Mouse (Mus musculus): Measurements from ENCODE around the gene Tmem41a. TPM values are rescaled to one million over a fixed set of nuclear protein-coding genes. Genes with fewer than 3 reads are reported as not detected.

Tmem41a gene
- polyA plus RNA-seq, 1 experiment: 12.5 TPM

DNA sequence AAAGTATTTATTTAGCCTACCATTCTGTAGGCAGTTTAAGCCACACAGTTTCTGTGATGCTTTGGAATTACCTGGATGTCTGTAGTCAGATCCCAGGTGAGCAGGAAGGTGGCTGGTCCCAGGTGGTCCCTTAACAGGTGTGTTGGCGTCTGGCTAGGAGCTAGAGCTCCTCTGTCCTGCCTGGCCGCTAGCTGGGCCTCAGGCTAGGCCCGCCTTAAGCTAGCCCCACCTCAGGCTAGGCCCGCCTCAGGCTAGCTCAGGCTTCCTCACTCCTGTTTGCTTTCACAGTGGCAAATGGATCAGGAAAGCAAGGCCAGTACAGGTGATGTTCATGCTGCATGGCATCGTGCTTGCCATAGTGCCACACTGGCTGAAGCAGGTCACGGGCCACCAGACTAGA, 40.5 kb downstream of the Tmem41a start:
- no peak overlapping the region for H3K4me3 ChIP-seq (ENCODE audit: insufficient read depth, low read length)
- TF ChIP-seq CTCF (IDR thresholded peaks at IDR 0.05; ENCODE audit: low read depth, low read length): no peak
- TF ChIP-seq POLR2A (IDR thresholded peaks at IDR 0.05; ENCODE audit: borderline replicate concordance, low read depth, low read length): no peak
- H3K27ac ChIP-seq (ENCODE audit: insufficient read depth, low read depth, low read length): no peak overlapping the region
- H3K4me1 ChIP-seq (ENCODE audit: control insufficient read depth, insufficient read depth, low read length): peaks cover 9% of the 10 kb centered on the region; the same call in 1 of the 2 replicates

DNA sequence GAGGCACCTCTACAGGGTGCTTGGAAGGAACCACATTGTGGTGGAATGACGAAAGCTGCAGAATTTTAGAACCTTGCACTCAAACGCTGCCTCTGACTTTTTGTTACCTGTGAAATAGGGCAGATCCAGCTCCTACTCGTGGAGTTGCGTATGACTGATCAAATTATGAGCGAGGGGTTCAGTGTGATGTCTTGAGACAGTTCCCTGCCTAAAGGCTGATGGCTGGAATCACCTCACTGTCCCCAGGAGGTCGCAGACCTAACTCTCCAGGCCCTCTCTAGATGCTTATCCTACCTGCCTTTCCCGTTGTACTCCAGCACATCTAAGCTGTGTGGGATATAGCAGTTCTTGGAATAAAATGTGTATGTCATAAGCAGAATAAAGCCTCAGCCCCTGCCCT, 41.4 kb downstream of the Tmem41a start:
- H3K4me3 ChIP-seq (ENCODE audit: insufficient read depth, low read length): no peak overlapping the region
- TF ChIP-seq CTCF (IDR thresholded peaks at IDR 0.05; ENCODE audit: low read depth, low read length) (no peak), POLR2A (IDR thresholded peaks at IDR 0.05; ENCODE audit: borderline replicate concordance, low read depth, low read length) (no peak)
- no peak overlapping the region for H3K27ac ChIP-seq (ENCODE audit: insufficient read depth, low read depth, low read length)
- H3K4me1 ChIP-seq (ENCODE audit: control insufficient read depth, insufficient read depth, low read length): peaks cover 14% of the 10 kb centered on the region

DNA sequence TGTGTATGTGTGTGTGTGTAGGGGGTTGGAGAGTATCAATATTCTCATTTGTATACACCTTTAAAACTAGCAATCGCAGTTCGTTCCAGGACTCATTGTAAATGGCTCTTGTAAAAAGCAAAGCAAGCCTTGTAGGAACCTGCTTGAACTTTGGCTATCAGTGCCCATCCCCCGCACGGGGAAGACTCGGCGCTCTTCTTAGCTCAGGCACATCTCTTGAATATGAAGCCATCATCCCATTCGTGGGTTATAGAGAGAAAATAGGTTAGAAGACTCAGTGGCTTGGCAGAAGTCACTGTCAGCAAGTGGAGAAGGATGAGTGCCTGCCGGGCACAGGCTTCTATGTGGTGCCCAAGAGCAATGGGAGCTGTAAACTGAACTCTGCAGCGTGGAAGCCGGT, 42.7 kb downstream of the Tmem41a start:
- H3K4me1 ChIP-seq (ENCODE audit: control insufficient read depth, insufficient read depth, low read length): peaks cover 16% of the 10 kb centered on the region
- no peak overlapping the region for H3K27ac ChIP-seq (ENCODE audit: insufficient read depth, low read depth, low read length)
- no peak overlapping the region for H3K4me3 ChIP-seq (ENCODE audit: insufficient read depth, low read length)
- TF ChIP-seq CTCF (IDR thresholded peaks at IDR 0.05; ENCODE audit: low read depth, low read length): no peak
- no peak for TF ChIP-seq POLR2A (IDR thresholded peaks at IDR 0.05; ENCODE audit: borderline replicate concordance, low read depth, low read length)

DNA sequence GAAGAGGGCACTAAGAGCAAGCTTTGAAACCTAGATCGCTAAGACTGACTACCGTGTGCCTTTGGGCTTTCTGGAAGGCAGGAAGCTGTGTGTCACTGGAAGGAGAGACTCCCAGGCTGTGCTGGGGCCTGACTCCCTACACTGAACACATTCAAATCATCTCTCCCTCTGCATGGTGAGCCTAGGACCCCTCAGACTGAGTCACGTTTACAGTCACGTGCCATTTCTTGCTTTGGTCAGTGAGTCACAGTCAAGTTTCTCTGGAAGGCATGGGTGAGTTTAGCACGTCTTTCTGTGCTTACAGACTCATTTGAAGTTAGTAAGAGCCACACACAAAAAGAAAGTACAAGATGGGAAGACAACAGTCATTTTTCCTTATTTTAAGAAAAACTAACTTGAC, 46.1 kb downstream of the Tmem41a start:
- no peak for TF ChIP-seq CTCF (IDR thresholded peaks at IDR 0.05; ENCODE audit: low read depth, low read length)
- no peak for TF ChIP-seq POLR2A (IDR thresholded peaks at IDR 0.05; ENCODE audit: borderline replicate concordance, low read depth, low read length)

DNA sequence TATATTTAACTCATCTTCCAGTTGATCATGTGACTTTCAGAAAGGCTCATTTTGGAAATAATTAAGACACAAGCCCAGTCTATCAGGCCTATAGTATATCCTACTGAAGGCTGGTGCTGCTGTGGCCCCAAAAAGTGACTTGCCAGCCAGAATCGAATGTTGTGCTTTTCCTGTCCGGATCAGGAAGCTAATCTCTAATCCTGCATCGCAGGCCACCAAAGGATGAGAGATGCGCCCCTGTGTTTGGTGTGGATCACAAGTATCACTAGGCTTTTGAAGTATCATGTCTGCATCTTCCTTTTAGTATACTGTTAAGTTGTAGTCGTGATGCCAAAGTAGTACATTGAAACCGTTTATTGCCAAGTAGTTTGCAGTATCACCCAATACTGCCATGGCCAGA, 53.5 kb downstream of the Tmem41a start:
- Histone ChIP-seq H3K4me3 (ENCODE audit: insufficient read depth, low read length) (no peak overlapping the region), H3K27ac (ENCODE audit: insufficient read depth, low read depth, low read length) (no peak overlapping the region), H3K4me1 (ENCODE audit: control insufficient read depth, insufficient read depth, low read length) (no peaks in the 10 kb centered on the region)
- TF ChIP-seq CTCF (IDR thresholded peaks at IDR 0.05; ENCODE audit: low read depth, low read length): no peak
- no peak for TF ChIP-seq POLR2A (IDR thresholded peaks at IDR 0.05; ENCODE audit: borderline replicate concordance, low read depth, low read length)

More for the DNA sequence above, 46.1 kb downstream of the Tmem41a start:
- Histone ChIP-seq H3K4me3 (ENCODE audit: insufficient read depth, low read length) (no peak overlapping the region), H3K27ac (ENCODE audit: insufficient read depth, low read depth, low read length) (no peak overlapping the region), H3K4me1 (ENCODE audit: control insufficient read depth, insufficient read depth, low read length) (peaks cover 9% of the 10 kb centered on the region)

DNA sequence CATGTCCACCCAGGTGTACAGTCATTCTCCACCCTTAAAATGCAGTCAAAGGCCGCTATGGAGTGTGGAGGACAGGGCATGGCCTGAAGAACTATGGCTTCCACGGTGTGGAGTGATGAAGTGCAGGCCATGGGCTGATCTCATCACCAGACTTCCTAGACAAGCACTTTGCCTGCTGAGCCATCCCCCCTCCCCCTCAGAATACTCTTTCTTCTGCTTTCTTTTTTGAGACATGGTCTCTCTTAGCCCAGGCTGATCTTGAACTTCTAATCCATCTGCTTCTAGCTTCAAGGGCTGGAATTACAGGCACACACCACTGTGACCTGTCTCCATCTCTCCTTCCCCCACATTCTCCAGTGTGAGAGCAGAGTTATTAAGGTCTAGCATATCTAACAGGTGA, 59.8 kb downstream of the Tmem41a start:
- Histone ChIP-seq H3K4me3 (ENCODE audit: insufficient read depth, low read length) (no peak overlapping the region), H3K27ac (ENCODE audit: insufficient read depth, low read depth, low read length) (no peak overlapping the region), H3K4me1 (ENCODE audit: control insufficient read depth, insufficient read depth, low read length) (peaks cover 10% of the 10 kb centered on the region)
- no peak for TF ChIP-seq CTCF (IDR thresholded peaks at IDR 0.05; ENCODE audit: low read depth, low read length)
- no peak for TF ChIP-seq POLR2A (IDR thresholded peaks at IDR 0.05; ENCODE audit: borderline replicate concordance, low read depth, low read length)

Other genes starting within 250 kb of the Tmem41a start
- gene Ehhadh, start 159.7 kb downstream of the Tmem41a start, polyA plus RNA-seq (2012; ENCODE audit: insufficient read depth, insufficient read length, missing spikeins): 1.6 and 1.8 TPM in 2 replicates
- 0.09 TPM in 1 of 2 replicates, not detected in the other for gene Map3k13, start 153.2 kb downstream of the Tmem41a start, polyA plus RNA-seq (2012; ENCODE audit: insufficient read depth, insufficient read length, missing spikeins)
- 0.69 and 0.74 TPM in 2 replicates for gene Liph, start 48.1 kb upstream of the Tmem41a start, polyA plus RNA-seq (2012; ENCODE audit: insufficient read depth, insufficient read length, missing spikeins)
- 66.7 and 74.9 TPM in 2 replicates for gene Senp2, start 61.9 kb upstream of the Tmem41a start, polyA plus RNA-seq (2012; ENCODE audit: insufficient read depth, insufficient read length, missing spikeins)
- gene Igf2bp2, start 215.7 kb upstream of the Tmem41a start, polyA plus RNA-seq (2012; ENCODE audit: insufficient read depth, insufficient read length, missing spikeins): 8.3 and 10.7 TPM in 2 replicates

All from bone marrow macrophage, adult 2 months (primary cell).